Mouse (Mus musculus): Measurements from ENCODE around the gene Gfra4. TPM values are rescaled to one million over a fixed set of nuclear protein-coding genes. Genes with fewer than 3 reads are reported as not detected.

Gene Gfra4
- total RNA-seq, 2 experiments from 2014 or later = 6.6 to 7.0 TPM

DNA sequence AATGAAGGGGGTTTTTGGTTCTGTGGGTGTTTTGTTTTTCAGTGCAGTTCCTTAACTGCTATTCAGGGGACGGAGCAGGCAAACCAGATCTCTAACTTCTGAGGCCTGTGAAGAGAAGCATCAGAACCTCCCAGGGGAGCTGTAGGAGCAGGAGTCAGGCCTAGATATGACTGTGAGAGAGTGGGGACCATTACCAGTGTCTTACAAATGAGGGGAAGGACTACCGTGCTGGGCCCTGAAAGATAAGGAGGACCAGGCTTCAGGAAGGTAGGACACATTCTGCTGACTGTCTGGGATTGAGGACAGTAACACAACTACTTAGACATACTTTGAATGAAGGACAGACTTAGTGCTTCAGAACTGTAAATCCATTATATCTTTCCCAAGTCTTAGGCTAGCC is 33.8 kb downstream of the Gfra4 start:
- DNase-seq (ENCODE audit: low spot score) = no peak
- intact Hi-C loops (cut with DNase I) = no loop called here

DNA sequence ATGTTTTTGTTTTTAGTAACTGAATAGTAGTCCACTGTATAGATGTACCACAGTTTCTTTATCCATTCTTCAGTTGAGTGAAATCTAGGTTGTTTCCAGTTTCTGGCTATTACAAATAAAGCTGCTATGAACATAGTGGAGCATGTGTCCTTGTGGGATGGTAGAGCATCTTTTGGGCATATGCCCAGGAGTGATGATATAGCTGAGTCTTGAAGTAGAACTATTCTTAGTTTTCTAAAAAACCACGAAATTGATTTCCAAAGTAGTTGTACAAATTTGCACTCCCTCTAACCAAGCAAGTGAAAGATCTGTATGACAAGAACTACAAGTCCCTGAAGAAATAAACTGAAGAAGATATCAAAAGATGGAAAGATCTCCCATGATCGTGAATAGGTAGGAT is 50.1 kb downstream of the Gfra4 start:
- DNase-seq (ENCODE audit: low spot score) = no peak
- intact Hi-C loops (cut with DNase I) = no loop called here

Small RNAs within 50 kb of the gene (microRNA-seq; reads per million reads assigned to microRNA genes)
- gene Mir6973b = not detected

Other genes starting within 250 kb of the Gfra4 start
- gene 4930402H24Rik, start 136.7 kb downstream of the Gfra4 start, total RNA-seq (2021) = 10 to 100 TPM; 50.4 to 55.0 TPM
- gene Atrn, start 136.6 kb downstream of the Gfra4 start, total RNA-seq (2021) = 10 to 100 TPM; 23.1 to 27.1 TPM
- 1 to 10 TPM in 1 of 2 experiments, under 1 TPM in 1; 0.99 to 2.3 TPM for gene Adam33, start 20.7 kb upstream of the Gfra4 start, total RNA-seq (2021)
- gene Siglec1, start 43.7 kb upstream of the Gfra4 start, total RNA-seq (2021) = 1 to 10 TPM; 1.6 to 2.2 TPM
- 10 to 100 TPM; 32.5 to 43.1 TPM for gene Hspa12b, start 84.2 kb upstream of the Gfra4 start, total RNA-seq (2021)
- not detected for gene Gm11037, start 90.4 kb upstream of the Gfra4 start, total RNA-seq (2021)
- 10 to 100 TPM; 11.5 to 12.2 TPM for gene 1700037H04Rik, start 117.0 kb upstream of the Gfra4 start, total RNA-seq (2021)
- gene Cenpb, start 137.0 kb upstream of the Gfra4 start, total RNA-seq (2021) = 10 to 100 TPM; 76.6 to 80.9 TPM
- gene Cdc25b, start 143.9 kb upstream of the Gfra4 start, total RNA-seq (2021) = 1 to 10 TPM; 6.1 to 8.1 TPM
- gene Spef1, start 144.2 kb upstream of the Gfra4 start, total RNA-seq (2021) = 1 to 10 TPM; 7.1 to 8.7 TPM
- gene Ap5s1, start 164.0 kb upstream of the Gfra4 start, total RNA-seq (2021) = 10 to 100 TPM; 34.4 to 42.7 TPM
- 10 to 100 TPM; 69.3 to 69.9 TPM for gene Mavs, start 191.0 kb upstream of the Gfra4 start, total RNA-seq (2021)
- gene Pank2, start 219.4 kb upstream of the Gfra4 start, total RNA-seq (2021) = 10 to 100 TPM; 22.4 to 25.0 TPM

Data from heart, postnatal 25 days (tissue).